Mouse (Mus musculus): ENCODE results near the gene Efnb2. TPM values are rescaled to one million over a fixed set of nuclear protein-coding genes. Genes with fewer than 3 reads are reported as not detected.

Efnb2 gene
- total and polyA plus RNA-seq, 3 experiments, result 0.12 to 0.19 TPM; not detected in 1

GRCm38 (mm10) chr8:8595831-8596611 lies 65.0 kb downstream of the Efnb2 start:
- DNase-seq (ENCODE audit: low read depth, low spot score), result no peak
- no peak overlapping the region for H3K4me3 ChIP-seq (ENCODE audit: control insufficient read depth in 1 of 2, insufficient read depth in 1 of 2, low read depth in 2 of 2, low read length in 2 of 2)
- H3K36me3 ChIP-seq (ENCODE audit: control insufficient read depth in 1 of 2, insufficient read depth in 2 of 2, low read length in 2 of 2), result no peaks in the 10 kb centered on the region
- no peaks in the 10 kb centered on the region for H3K4me1 ChIP-seq (ENCODE audit: control insufficient read depth in 1 of 2, insufficient read depth in 2 of 2, low read length in 2 of 2)
- H3K79me2 ChIP-seq (ENCODE audit: control insufficient read depth, insufficient read depth, low read length, poor library complexity), result no peaks in the 10 kb centered on the region
- H3K9ac ChIP-seq (ENCODE audit: control insufficient read depth, low read depth, low read length, poor library complexity, severe bottlenecking), result no peak overlapping the region
- H3K27ac ChIP-seq (ENCODE audit: control insufficient read depth, low read depth, low read length), result no peak overlapping the region
- no peaks in the 10 kb centered on the region for H3K9me3 ChIP-seq (replicated peaks; ENCODE audit: insufficient read depth, low read length)
- H3K27me3 ChIP-seq (ENCODE audit: control insufficient read depth in 1 of 2, insufficient read depth in 2 of 2, low read length in 2 of 2), result no peaks in the 10 kb centered on the region
- TF ChIP-seq USF1 (IDR thresholded peaks at IDR 0.05; ENCODE audit: low read depth, low read length) (no peak), CTCF (IDR thresholded peaks at IDR 0.05 in 2 of 3, conservative IDR thresholded peaks at IDR 0.05 in 1 of 3; ENCODE audit: control insufficient read depth in 1 of 3, insufficient read depth in 1 of 3, low read depth in 2 of 3, low read length in 3 of 3, poor library complexity in 1 of 3, severe bottlenecking in 1 of 3) (no peak), EP300 (IDR thresholded peaks at IDR 0.05; ENCODE audit: low read depth in 1 of 2, low read length in 2 of 2) (no peak), POLR2A (IDR thresholded peaks at IDR 0.05; ENCODE audit: control insufficient read depth in 1 of 2, insufficient read depth in 1 of 2, low read depth in 1 of 2, low read length in 2 of 2, poor library complexity in 1 of 2) (no peak), SIN3A (IDR thresholded peaks at IDR 0.05; ENCODE audit: low read length) (no peak), HCFC1 (IDR thresholded peaks at IDR 0.05; ENCODE audit: low read depth, low read length) (no peak), MXI1 (IDR thresholded peaks at IDR 0.05; ENCODE audit: low read depth, low read length) (no peak), POLR2AphosphoS5 (IDR thresholded peaks at IDR 0.05; ENCODE audit: borderline replicate concordance, low read depth, low read length) (no peak), BHLHE40 (IDR thresholded peaks at IDR 0.05; ENCODE audit: borderline replicate concordance, low read depth, low read length) (no peak), ZC3H11A (IDR thresholded peaks at IDR 0.05; ENCODE audit: low read depth, low read length) (no peak), JUND (IDR thresholded peaks at IDR 0.05; ENCODE audit: low read depth, low read length) (no peak), CHD2 (IDR thresholded peaks at IDR 0.05; ENCODE audit: low read length) (no peak), ZMIZ1 (IDR thresholded peaks at IDR 0.05; ENCODE audit: low read depth, low read length) (no peak), ZKSCAN1 (IDR thresholded peaks at IDR 0.05; ENCODE audit: low read depth, low read length) (no peak), MAX (IDR thresholded peaks at IDR 0.05; ENCODE audit: low read length) (no peak), TAL1 (IDR thresholded peaks at IDR 0.05; ENCODE audit: low read length) (no peak)

- Histone ChIP-seq H3K4me1 (ENCODE audit: control insufficient read depth in 1 of 2, insufficient read depth in 2 of 2, low read length in 2 of 2) (no peaks in the 10 kb centered on the region), H3K9ac (ENCODE audit: control insufficient read depth, low read depth, low read length, poor library complexity, severe bottlenecking) (no peak overlapping the region), H3K36me3 (ENCODE audit: control insufficient read depth in 1 of 2, insufficient read depth in 2 of 2, low read length in 2 of 2) (no peaks in the 10 kb centered on the region), H3K4me3 (ENCODE audit: control insufficient read depth in 1 of 2, insufficient read depth in 1 of 2, low read depth in 2 of 2, low read length in 2 of 2) (no peak overlapping the region), H3K27ac (ENCODE audit: control insufficient read depth, low read depth, low read length) (no peak overlapping the region), H3K27me3 (ENCODE audit: control insufficient read depth in 1 of 2, insufficient read depth in 2 of 2, low read length in 2 of 2) (no peaks in the 10 kb centered on the region), H3K79me2 (ENCODE audit: control insufficient read depth, insufficient read depth, low read length, poor library complexity) (no peaks in the 10 kb centered on the region), H3K9me3 (replicated peaks; ENCODE audit: insufficient read depth, low read length) (no peaks in the 10 kb centered on the region)
- DNase-seq (ENCODE audit: low read depth, low spot score), result no peak
- no peak for TF ChIP-seq ELF1 (IDR thresholded peaks at IDR 0.05; ENCODE audit: low read depth, low read length)
- TF ChIP-seq MEF2A (IDR thresholded peaks at IDR 0.05; ENCODE audit: extremely low read depth, insufficient replicate concordance, low read depth, low read length, poor library complexity, severe bottlenecking), result no peak
- no peak for TF ChIP-seq TCF12 (IDR thresholded peaks at IDR 0.05; ENCODE audit: low read depth, low read length)
- TF ChIP-seq NELFE (IDR thresholded peaks at IDR 0.05; ENCODE audit: low read depth, low read length), result no peak
- no peak for TF ChIP-seq CHD1 (IDR thresholded peaks at IDR 0.05; ENCODE audit: low read depth, low read length)
These were observed 67.2 kb downstream of the Efnb2 start for GRCm38 (mm10) chr8:8593812-8594211.

Data from MEL (cell line).